Mouse (Mus musculus) bone marrow, adult 2 months (tissue): Measurements from ENCODE around the gene 1810046K07Rik.

ENCODE experiments used
- CTCF ChIP-seq: fragments of 200-500 bp; IDR thresholded peaks from 2 replicates; pipeline ENCODE4 v1.5.1; 2011; ENCODE audit warnings: low read length, control low read depth; ENCODE audit not compliant: control insufficient read depth, insufficient read depth
- POLR2A ChIP-seq: fragments of 200-500 bp; IDR thresholded peaks from 2 replicates; pipeline ENCODE4 v1.6.1; 2011; ENCODE audit warnings: low read depth, mild to moderate bottlenecking, control low read depth, low read length, borderline replicate concordance; ENCODE audit not compliant: control insufficient read depth

DNA sequence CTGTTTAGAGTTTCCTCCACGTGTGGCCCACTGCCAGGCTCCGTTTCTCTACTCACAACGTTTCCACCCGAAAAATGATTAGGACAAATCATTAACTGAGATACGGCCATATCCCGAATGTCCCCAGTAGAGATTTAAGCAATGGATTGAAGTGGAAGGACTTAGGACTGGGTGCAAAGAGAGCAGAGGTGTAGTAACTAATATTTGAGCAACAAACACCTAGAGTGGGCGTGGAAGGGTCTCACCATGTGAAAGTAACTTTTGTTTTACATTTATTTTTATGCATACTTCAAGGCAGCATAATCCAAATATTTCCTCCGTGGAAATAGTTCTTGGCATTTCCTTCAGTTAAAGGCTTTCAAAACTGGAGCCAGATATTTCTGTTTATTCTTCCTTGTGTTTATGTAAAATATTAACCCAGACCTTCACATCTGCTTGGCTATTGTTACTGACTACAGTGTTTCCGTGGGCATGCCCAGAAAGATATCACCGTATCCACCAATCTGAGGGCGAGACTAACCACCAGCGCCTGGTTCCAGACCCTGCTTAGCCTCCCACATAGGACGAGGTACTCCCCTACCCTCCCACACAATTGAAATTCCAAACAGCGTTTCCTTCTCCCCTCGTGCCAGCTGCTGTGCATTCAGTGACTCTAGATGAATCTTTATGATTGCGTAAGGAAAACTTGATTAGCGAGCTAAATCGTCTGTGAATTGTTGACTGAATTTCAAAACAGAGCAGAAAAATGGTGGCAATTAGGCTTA, 16.0 kb downstream of the 1810046K07Rik start:
- TF ChIP-seq CTCF: no peak
- TF ChIP-seq POLR2A: no peak
